Mouse (Mus musculus) liver, adult 2 months (tissue): ENCODE results near the gene Sarm1.

Experiments used
- CTCF ChIP-seq: fragments of 200-500 bp; IDR thresholded peaks from 2 replicates; pipeline ENCODE4 v1.5.1; 2011; ENCODE audit warnings: low read depth, low read length, control low read depth
- POLR2A ChIP-seq: fragments of 200-500 bp; IDR thresholded peaks from 2 replicates; pipeline ENCODE4 v1.6.1; 2011; ENCODE audit warnings: low read length, control low read depth; ENCODE audit not compliant: insufficient read depth; ENCODE audit errors: extremely low read depth

GRCm38 (mm10) chr11:78524838-78525237 is 27.3 kb upstream of the Sarm1 start:
- TF ChIP-seq POLR2A (no peak), CTCF (no peak)
